Mouse (Mus musculus) gastrocnemius, adult 2 months (tissue): ENCODE measurements at regions not wholly inside any gene's neighbourhood (a gene's known extent, or its start where the extent isn't known, plus 50 kb on each side); places are given as distances from the start of the nearest gene placed in this dataset.

Experiments used
- DNase-seq: peaks from one replicate; pipeline ENCODE4 v3.0.0; 2022
- H3K27ac ChIP-seq: fragments of 200-600 bp; 2 replicates; pipeline ENCODE4 v1.8.1; 2022; ENCODE audit warnings: mild to moderate bottlenecking
- H3K4me3 ChIP-seq: fragments of 200-600 bp; 2 replicates; pipeline ENCODE4 v1.8.1; 2022; ENCODE audit warnings: mild to moderate bottlenecking, moderate library complexity
- CTCF ChIP-seq: fragments of 200-600 bp; IDR thresholded peaks from 2 replicates; pipeline ENCODE4 v1.8.1; 2022; ENCODE audit warnings: antibody characterized with exemption, mild to moderate bottlenecking, moderate library complexity
- intact Hi-C: fragments of 180-260 bp; cut with DNase I; formaldehyde crosslinking; loops from one replicate; pipeline ENCODE4 v1.15.1; 2025

- no peak overlapping the region for H3K27ac ChIP-seq
- intact Hi-C loops = no loop called here
- DNase-seq = no peak
- TF ChIP-seq CTCF = no peak
- H3K4me3 ChIP-seq = no peak overlapping the region
Measured at GRCm38 (mm10) chr15:42768396-42768795, 2634.2 kb downstream of the 9330182O14Rik start.

- no peak overlapping the region for H3K27ac ChIP-seq
- H3K4me3 ChIP-seq = no peak overlapping the region
- intact Hi-C loops = no loop called here
- no peak for DNase-seq
- no peak for TF ChIP-seq CTCF
Measured at GRCm38 (mm10) chr15:42779903-42780302, 2645.7 kb downstream of the 9330182O14Rik start.

- DNase-seq = no peak
- H3K4me3 ChIP-seq = no peak overlapping the region
- no peak overlapping the region for H3K27ac ChIP-seq
- intact Hi-C loops = no loop called here
- no peak for TF ChIP-seq CTCF
Measured at GRCm38 (mm10) chr15:42801217-42801616, 2667.1 kb downstream of the 9330182O14Rik start.

GRCm38 (mm10) chr15:42810871-42811490 is 2676.8 kb downstream of the 9330182O14Rik start:
- Histone ChIP-seq H3K4me3 (no peak overlapping the region), H3K27ac (no peak overlapping the region)
- TF ChIP-seq CTCF = no peak
- intact Hi-C loops = no loop called here
- DNase-seq = no peak

DNA sequence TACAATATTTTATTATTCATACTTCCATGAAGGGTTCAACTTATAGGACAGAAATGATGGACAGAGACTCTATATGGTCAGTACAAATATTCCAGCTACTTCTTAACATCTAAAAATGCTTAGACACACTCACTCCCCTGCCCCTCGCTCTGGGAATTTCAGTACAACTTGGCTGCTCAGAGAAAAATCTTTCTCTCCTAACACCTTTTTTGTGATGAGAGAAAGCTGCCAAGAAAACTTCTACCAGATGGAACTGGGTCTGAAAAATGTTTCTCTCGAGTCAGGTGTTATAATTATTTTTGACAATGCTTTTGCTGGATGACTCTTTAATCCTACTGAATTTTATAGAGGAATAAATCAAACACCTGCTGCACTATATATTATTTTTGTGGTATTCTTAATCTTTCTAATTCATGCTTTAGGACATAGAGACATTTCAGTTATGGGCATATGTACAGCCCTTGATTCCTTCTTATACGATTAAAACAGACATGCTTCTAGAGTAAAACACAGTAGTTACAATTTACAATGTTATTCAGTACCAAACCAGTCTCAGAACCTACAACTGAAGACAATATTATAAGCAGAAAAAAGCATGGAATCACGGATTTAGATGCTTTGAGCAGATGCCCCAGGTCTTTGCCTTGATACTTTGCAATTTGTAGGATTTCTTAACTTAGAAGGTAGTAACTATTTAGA is 2681.0 kb downstream of the 9330182O14Rik start:
- Histone ChIP-seq H3K4me3 (no peak overlapping the region), H3K27ac (no peak overlapping the region)
- TF ChIP-seq CTCF = no peak
- DNase-seq = no peak
- intact Hi-C loops = no loop called here

DNA sequence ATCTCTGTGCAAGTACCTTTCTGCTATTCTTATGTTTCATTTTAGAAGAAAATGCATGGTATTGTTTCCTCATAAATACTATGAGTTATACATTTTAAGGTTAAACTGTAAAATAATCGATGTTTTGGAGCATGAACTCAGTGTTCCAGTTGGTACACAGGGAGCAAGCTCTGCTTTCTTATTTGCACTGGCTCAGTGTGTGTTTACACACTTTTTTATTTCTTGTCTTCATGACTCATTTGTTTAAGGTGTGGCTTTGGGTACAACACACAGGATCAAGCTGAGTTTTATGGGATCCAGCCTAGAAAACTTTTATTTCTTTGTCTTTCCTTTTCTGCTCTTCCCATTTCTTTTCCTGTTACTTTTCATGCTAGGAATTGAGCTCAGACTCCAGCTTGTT is 2704.7 kb downstream of the 9330182O14Rik start:
- no peak for TF ChIP-seq CTCF
- Histone ChIP-seq H3K4me3 (no peak overlapping the region), H3K27ac (no peak overlapping the region)
- no peak for DNase-seq
- intact Hi-C loops = no loop called here

GRCm38 (mm10) chr15:42850003-42850402 is 2715.8 kb downstream of the 9330182O14Rik start:
- H3K27ac ChIP-seq = no peak overlapping the region

GRCm38 (mm10) chr15:42872491-42872890 is 2738.3 kb downstream of the 9330182O14Rik start:
- no peak for TF ChIP-seq CTCF
- intact Hi-C loops = no loop called here
- DNase-seq = no peak
- H3K27ac ChIP-seq = no peak overlapping the region
- H3K4me3 ChIP-seq = no peak overlapping the region

More at GRCm38 (mm10) chr15:42850003-42850402, 2715.8 kb downstream of the 9330182O14Rik start:
- DNase-seq = no peak
- no peak for TF ChIP-seq CTCF
- intact Hi-C loops = no loop called here
- H3K4me3 ChIP-seq = no peak overlapping the region

- no peak for DNase-seq
- TF ChIP-seq CTCF = no peak
- Histone ChIP-seq H3K4me3 (no peak overlapping the region), H3K27ac (no peak overlapping the region)
- intact Hi-C loops = no loop called here
Measured at GRCm38 (mm10) chr15:42894611-42895010, 2760.4 kb downstream of the 9330182O14Rik start.

GRCm38 (mm10) chr15:42900056-42900455 is 2765.9 kb downstream of the 9330182O14Rik start:
- H3K4me3 ChIP-seq = no peak overlapping the region
- intact Hi-C loops = no loop called here
- DNase-seq = no peak
- TF ChIP-seq CTCF = no peak
- no peak overlapping the region for H3K27ac ChIP-seq

GRCm38 (mm10) chr15:42901782-42902181 is 2767.6 kb downstream of the 9330182O14Rik start:
- Histone ChIP-seq H3K27ac (no peak overlapping the region), H3K4me3 (no peak overlapping the region)
- no peak for DNase-seq
- intact Hi-C loops = no loop called here
- TF ChIP-seq CTCF = no peak

DNA sequence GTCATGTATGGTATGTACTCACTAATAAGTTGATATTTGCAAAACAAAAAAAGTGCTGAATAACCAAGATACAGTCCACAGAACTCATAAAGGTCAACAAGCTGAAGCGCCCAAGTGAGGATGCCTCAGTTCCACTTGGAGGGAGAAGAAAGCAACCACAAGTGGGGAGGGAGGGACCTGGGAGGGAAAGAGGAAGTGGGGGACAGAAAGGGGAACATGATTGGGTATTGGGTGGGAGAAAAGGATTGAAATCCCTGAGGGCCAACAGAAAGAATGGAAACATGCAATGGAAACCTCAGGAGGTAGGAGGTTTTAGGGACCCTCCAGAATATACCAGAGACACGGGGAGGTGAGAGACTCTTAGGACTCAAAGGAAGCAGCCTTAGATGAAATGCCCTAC is 2777.2 kb downstream of the 9330182O14Rik start:
- intact Hi-C loops = no loop called here
- Histone ChIP-seq H3K27ac (no peak overlapping the region), H3K4me3 (no peak overlapping the region)
- no peak for DNase-seq
- TF ChIP-seq CTCF = no peak

- Histone ChIP-seq H3K4me3 (no peak overlapping the region), H3K27ac (no peak overlapping the region)
- DNase-seq = no peak
- TF ChIP-seq CTCF = no peak
- intact Hi-C loops = no loop called here
Measured at GRCm38 (mm10) chr15:42912880-42913279, 2778.7 kb downstream of the 9330182O14Rik start.

- DNase-seq = no peak
- Histone ChIP-seq H3K4me3 (no peak overlapping the region), H3K27ac (no peak overlapping the region)
- intact Hi-C loops = no loop called here
- no peak for TF ChIP-seq CTCF
Measured at GRCm38 (mm10) chr15:42913285-42913684, 2779.1 kb downstream of the 9330182O14Rik start.
